Mouse (Mus musculus): ENCODE data around the gene Slc9a8. TPM values are rescaled to one million over a fixed set of nuclear protein-coding genes. Genes with fewer than 3 reads are reported as not detected.

Slc9a8 gene
- total RNA-seq, 2 experiments from 2014 or later, result 33.2 to 34.5 TPM

- TF ChIP-seq CTCF (conservative IDR thresholded peaks at IDR 0.05), result peak; percentile 38; the same call in 1 of the 2 replicates
- Histone ChIP-seq H3K4me3 (peak overlapping the region; percentile 84), H3K27ac (peak overlapping the region; percentile 98)
- peak; percentile 88 to 91 for DNase-seq (ENCODE audit: low spot score in 2 of 2)
Observed at GRCm38 (mm10) chr2:167503253-167503895, 81.9 kb downstream of the Slc9a8 start.

GRCm38 (mm10) chr2:167503896-167504349 lies 82.4 kb downstream of the Slc9a8 start:
- Histone ChIP-seq H3K27ac (peak overlapping the region; percentile 98), H3K4me3 (peak overlapping the region; percentile 84)
- no peak for DNase-seq (ENCODE audit: low spot score in 2 of 2)
- TF ChIP-seq CTCF (conservative IDR thresholded peaks at IDR 0.05), result no peak

- DNase-seq (ENCODE audit: low spot score in 2 of 2), result no peak
- TF ChIP-seq CTCF (conservative IDR thresholded peaks at IDR 0.05), result no peak
- Histone ChIP-seq H3K4me3 (peak overlapping the region; percentile 84; the same call in 1 of the 2 replicates), H3K27ac (peak overlapping the region; percentile 46; the same call in 1 of the 2 replicates)
Observed at GRCm38 (mm10) chr2:167505127-167505526, 83.6 kb downstream of the Slc9a8 start.

GRCm38 (mm10) chr2:167506546-167507260 lies 85.2 kb downstream of the Slc9a8 start:
- H3K4me3 ChIP-seq, result no peak overlapping the region

GRCm38 (mm10) chr2:167507719-167508385 lies 86.3 kb downstream of the Slc9a8 start:
- H3K27ac ChIP-seq, result no peak overlapping the region
- no peak for TF ChIP-seq CTCF (conservative IDR thresholded peaks at IDR 0.05)
- no peak for DNase-seq (ENCODE audit: low spot score in 2 of 2)
- H3K4me3 ChIP-seq, result no peak overlapping the region

More at GRCm38 (mm10) chr2:167506546-167507260, 85.2 kb downstream of the Slc9a8 start:
- no peak for DNase-seq (ENCODE audit: low spot score in 2 of 2)
- no peak for TF ChIP-seq CTCF (conservative IDR thresholded peaks at IDR 0.05)
- no peak overlapping the region for H3K27ac ChIP-seq

GRCm38 (mm10) chr2:167508569-167508968 lies 87.1 kb downstream of the Slc9a8 start:
- TF ChIP-seq CTCF (conservative IDR thresholded peaks at IDR 0.05), result no peak
- no peak for DNase-seq (ENCODE audit: low spot score in 2 of 2)
- Histone ChIP-seq H3K4me3 (no peak overlapping the region), H3K27ac (no peak overlapping the region)

GRCm38 (mm10) chr2:167510485-167510884 lies 89.0 kb downstream of the Slc9a8 start:
- no peak overlapping the region for H3K4me3 ChIP-seq
- DNase-seq (ENCODE audit: low spot score in 2 of 2), result no peak
- TF ChIP-seq CTCF (conservative IDR thresholded peaks at IDR 0.05), result no peak
- no peak overlapping the region for H3K27ac ChIP-seq

- H3K4me3 ChIP-seq, result no peak overlapping the region
Observed at GRCm38 (mm10) chr2:167512365-167512764, 90.9 kb downstream of the Slc9a8 start.

GRCm38 (mm10) chr2:167512970-167513369 lies 91.5 kb downstream of the Slc9a8 start:
- TF ChIP-seq CTCF (conservative IDR thresholded peaks at IDR 0.05), result peak; percentile 70

More at GRCm38 (mm10) chr2:167512365-167512764, 90.9 kb downstream of the Slc9a8 start:
- TF ChIP-seq CTCF (conservative IDR thresholded peaks at IDR 0.05), result no peak
- H3K27ac ChIP-seq, result no peak overlapping the region
- DNase-seq (ENCODE audit: low spot score in 2 of 2), result no peak

GRCm38 (mm10) chr2:167514641-167515040 lies 93.1 kb downstream of the Slc9a8 start:
- no peak for TF ChIP-seq CTCF (conservative IDR thresholded peaks at IDR 0.05)
- DNase-seq (ENCODE audit: low spot score in 2 of 2), result no peak
- Histone ChIP-seq H3K4me3 (no peak overlapping the region), H3K27ac (no peak overlapping the region)

More at GRCm38 (mm10) chr2:167512970-167513369, 91.5 kb downstream of the Slc9a8 start:
- Histone ChIP-seq H3K27ac (no peak overlapping the region), H3K4me3 (no peak overlapping the region)
- DNase-seq (ENCODE audit: low spot score in 2 of 2), result no peak

- H3K4me3 ChIP-seq, result no peak overlapping the region
- H3K27ac ChIP-seq, result no peak overlapping the region
- no peak for TF ChIP-seq CTCF (conservative IDR thresholded peaks at IDR 0.05)
- DNase-seq (ENCODE audit: low spot score in 2 of 2), result no peak
Observed at GRCm38 (mm10) chr2:167515688-167516087, 94.2 kb downstream of the Slc9a8 start.

GRCm38 (mm10) chr2:167519606-167520252 lies 98.2 kb downstream of the Slc9a8 start:
- TF ChIP-seq CTCF (conservative IDR thresholded peaks at IDR 0.05), result peak; percentile 64
- no peak overlapping the region for H3K4me3 ChIP-seq
- DNase-seq (ENCODE audit: low spot score in 2 of 2), result no peak
- no peak overlapping the region for H3K27ac ChIP-seq

Other genes with a start within 250 kb of the Slc9a8 start
- 100 to 1,000 TPM; 103 to 105 TPM for gene Kcnb1, start 231.6 kb upstream of the Slc9a8 start, total RNA-seq (2021)
- under 1 TPM; 0.72 to 0.81 TPM for gene Ptgis, start 181.1 kb upstream of the Slc9a8 start, total RNA-seq (2021)
- gene B4galt5, start 72.5 kb upstream of the Slc9a8 start, total RNA-seq (2021), result 10 to 100 TPM; 38.1 to 43.9 TPM
- 10 to 100 TPM; 50.9 to 51.6 TPM for gene Rnf114, start 70.9 kb downstream of the Slc9a8 start, total RNA-seq (2021)
- gene Spata2, start 71.2 kb downstream of the Slc9a8 start, total RNA-seq (2021), result 10 to 100 TPM; 80.9 to 82.4 TPM
- gene Snai1, start 116.5 kb downstream of the Slc9a8 start, total RNA-seq (2021), result under 1 TPM; 0.64 to 0.82 TPM
- 100 to 1,000 TPM; 216 to 232 TPM for gene Ube2v1, start 210.4 kb downstream of the Slc9a8 start, total RNA-seq (2021)
- gene Gm20431, start 239.8 kb downstream of the Slc9a8 start, total RNA-seq (2021), result 10 to 100 TPM; 36.5 to 44.2 TPM